Mouse (Mus musculus): ENCODE results near the gene Zc3h7b.
"Not testable (repeated sequence)": the region's sequence is repeated elsewhere in the genome, so short reads cannot be mapped to it uniquely, and the experiment has no call there.

The Zc3h7b gene

DNA sequence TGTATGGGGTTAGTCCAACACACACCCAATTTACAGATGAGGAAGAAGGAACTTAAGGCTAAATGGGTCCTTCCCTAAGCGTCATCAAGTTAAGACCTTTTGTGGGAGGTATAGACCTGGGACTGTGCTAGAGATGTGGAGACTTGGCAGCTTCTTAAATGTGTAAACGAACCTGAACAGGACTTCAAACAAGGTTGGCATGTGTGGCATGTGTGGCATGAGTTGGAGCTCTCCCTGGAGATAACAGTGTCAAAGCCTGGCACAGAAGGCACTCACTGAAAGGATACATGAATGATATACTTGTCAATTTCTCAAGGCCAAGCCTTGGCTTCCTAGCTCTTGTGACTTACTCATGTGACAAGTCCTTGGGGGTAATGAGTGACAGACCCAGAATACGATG, 5.6 kb upstream of the Zc3h7b start:
- no peak for DNase-seq (ENCODE audit: low spot score in 2 of 2)

- no peak for DNase-seq (ENCODE audit: low spot score in 2 of 2)
Measured at GRCm38 (mm10) chr15:81739924-81740323, 4.9 kb upstream of the Zc3h7b start.

GRCm38 (mm10) chr15:81742368-81742767, 2.5 kb upstream of the Zc3h7b start:
- not testable (repeated sequence) for DNase-seq (ENCODE audit: low spot score in 2 of 2)

DNA sequence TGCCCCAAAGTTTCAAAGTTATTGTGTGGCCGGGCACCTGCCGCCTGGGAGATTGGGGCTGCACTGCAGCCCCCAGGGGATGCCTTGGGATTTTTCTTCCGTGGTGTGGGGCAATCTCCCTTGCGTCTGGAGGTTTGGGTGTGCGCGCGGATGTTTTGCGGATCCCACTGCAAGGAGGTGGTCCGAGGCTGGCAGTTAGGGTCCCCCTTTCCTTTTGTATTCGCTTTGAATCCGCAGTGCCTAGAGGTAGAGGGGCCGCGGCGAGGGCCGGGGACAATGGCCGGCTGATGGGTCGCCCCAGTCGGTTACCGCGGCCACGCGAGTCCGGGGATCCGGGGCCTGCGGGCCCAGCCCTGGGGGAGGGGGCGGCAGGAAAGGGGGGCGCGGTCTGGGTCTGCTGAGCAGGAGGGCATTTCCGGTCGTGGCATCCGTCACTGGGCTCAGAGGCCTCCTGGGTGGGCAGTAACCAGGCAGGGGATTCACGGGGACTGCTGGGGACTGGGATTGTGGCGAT, 801 bp downstream of the Zc3h7b start:
- DNase-seq (ENCODE audit: low spot score in 2 of 2): peak; percentile 23 to 56

- DNase-seq (ENCODE audit: low spot score in 2 of 2): no peak
Measured at GRCm38 (mm10) chr15:81749742-81750141, 4.9 kb downstream of the Zc3h7b start.

DNA sequence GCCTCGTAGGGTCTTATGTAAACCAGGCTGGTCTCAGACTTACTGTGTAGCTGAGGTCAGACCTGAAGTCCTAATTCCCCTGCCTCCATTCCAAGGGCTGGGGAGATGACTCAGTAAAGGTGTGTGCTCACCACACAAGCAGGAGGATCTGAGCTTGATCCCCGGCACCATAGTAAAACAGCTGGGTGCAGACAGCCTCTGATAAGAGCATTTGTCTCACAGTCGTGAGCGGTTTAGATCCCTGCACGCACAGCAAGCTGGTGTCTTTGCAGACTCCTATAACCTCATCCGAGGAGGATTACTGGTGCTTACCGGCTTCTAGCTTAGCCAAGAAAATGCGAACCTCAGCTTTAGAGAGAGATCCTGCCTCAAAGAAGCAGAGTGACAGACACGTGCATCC, 8.8 kb downstream of the Zc3h7b start:
- no peak for DNase-seq (ENCODE audit: low spot score in 2 of 2)

DNA sequence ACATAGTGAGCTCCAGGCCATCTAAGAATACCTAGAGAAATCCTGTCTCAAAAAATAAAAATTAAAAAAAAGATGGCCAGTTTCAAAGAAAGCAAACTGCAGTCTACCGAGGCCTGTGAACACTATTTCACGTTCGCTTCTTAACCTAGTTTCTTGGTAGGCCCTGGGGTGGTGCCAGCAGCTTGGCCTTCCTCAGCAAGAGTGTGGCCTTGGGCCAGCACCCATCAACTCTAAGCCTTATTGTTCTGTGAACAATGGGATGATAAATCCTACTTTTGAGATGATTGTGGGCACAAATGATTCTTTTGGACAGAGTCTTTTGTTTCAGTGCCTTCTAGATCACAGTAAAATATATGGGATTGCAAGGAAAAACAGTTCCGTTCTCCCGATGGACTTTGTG, 13.8 kb downstream of the Zc3h7b start:
- DNase-seq (ENCODE audit: low spot score in 2 of 2): no peak

DNA sequence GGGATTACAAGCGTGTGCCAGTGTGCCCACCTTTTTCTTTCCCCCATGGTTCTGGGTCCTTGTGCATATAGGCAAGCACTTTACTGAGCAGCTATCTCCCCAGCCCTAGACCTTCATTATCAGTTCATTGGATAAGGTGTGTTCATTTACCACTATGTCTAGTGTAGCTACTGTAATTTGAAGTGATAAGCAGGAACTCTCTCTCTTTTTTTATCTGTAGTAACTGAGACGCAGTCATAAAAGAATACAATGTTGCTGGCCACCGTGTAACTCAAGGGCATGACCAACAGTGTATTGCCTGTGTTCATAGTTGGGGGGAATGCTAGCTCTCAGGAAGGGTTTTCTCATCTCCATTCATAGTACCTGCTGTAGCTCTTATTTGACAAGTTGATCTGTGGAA, 14.7 kb downstream of the Zc3h7b start:
- no peak for DNase-seq (ENCODE audit: low spot score in 2 of 2)

DNA sequence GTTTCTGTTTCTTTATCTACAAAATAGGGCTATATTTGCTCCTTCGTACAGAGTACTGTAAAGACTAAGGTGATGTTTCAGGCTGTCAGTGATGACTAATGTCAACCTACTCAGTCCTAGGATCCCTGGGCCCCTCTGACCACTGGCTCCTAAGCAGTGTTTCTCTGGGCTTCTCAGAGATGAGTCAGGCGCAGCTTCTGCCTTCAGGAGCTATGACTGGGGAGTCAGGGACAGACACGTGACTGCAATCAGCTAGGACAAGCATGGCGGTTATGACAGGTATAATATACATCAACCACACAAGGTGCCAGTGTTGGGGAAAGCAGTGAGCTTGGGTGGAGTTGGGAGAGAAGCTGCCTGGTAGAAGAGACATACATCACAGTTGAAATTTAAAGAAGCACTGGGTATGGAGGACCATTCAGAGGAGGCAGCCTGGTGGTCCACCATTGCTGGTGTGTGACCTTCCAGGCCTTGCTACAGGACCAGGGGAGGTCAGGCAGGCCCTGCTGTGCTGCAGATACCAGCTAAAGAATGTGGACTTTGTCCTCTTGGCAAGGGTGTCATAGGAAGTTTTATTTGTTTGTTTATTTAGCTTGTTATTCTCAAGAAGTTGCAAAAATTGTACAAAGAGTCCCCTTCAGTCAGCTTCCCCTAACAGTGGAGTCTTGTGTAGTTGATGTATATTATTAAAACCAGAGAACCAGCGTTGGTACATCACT, 15.7 kb downstream of the Zc3h7b start:
- no peak for DNase-seq (ENCODE audit: low spot score in 2 of 2)

DNA sequence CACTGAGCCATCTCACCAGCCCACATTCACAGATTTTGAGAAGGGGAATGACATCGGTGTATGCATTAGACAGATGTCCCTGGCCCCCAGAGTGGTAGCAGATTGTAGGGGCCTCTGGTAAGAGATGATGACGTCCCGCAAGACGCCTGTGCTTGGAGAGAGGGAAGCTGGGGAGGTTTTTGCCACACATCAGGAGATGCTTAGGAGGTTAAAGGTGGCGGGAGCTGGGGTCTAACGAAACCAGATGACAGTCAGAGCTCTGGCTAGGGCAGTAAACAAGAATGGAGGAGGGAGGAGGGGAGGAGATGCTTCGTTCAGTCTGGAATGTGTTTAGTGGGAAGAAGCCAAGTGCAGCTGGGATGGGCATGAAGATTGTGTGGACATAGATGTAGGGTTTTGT, 16.5 kb downstream of the Zc3h7b start:
- no peak for DNase-seq (ENCODE audit: low spot score in 2 of 2)

DNA sequence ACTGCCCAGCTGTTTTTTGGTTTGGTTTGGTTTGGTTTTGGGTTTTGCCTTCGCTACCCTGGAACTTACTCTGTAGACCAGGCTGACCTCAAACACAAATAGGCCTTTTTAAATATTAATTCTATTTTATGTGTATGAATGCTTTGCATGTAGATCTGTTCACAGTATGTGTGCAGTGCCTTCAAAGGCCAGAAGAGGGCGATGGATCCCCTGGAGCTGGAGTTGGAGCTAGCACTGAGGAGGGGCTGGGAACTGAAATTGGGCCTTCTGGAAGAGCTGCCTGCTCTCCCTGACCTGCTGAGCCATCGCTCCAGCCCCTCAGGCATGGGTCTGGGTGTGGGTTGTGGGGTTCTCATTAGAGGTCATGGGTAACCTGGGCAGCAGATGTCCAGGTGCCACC, 17.1 kb downstream of the Zc3h7b start:
- no peak for DNase-seq (ENCODE audit: low spot score in 2 of 2)

DNA sequence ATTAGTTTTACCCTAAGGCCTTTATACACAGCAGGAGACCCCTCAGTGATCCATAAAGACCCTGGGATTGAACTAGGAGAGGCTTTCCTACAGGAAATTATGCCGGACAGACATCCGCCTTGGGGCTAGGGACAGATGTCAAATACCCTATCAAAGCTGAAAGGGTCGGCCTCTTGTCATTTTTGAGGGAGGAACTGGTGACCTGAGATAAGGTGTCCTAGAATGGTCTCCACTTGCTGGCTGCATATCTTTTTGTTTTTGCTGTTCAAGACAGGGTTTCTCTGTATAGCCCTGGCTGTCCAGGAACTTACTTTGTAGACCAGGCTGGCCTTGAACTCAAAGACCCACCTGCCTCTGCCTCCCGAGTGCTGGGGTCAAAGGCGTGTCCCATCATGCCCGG, 19.7 kb downstream of the Zc3h7b start:
- DNase-seq (ENCODE audit: low spot score in 2 of 2): no peak

GRCm38 (mm10) chr15:81765651-81766050, 20.8 kb downstream of the Zc3h7b start:
- DNase-seq (ENCODE audit: low spot score in 2 of 2): no peak

- no peak for DNase-seq (ENCODE audit: low spot score in 2 of 2)
Measured at GRCm38 (mm10) chr15:81766439-81766838, 21.6 kb downstream of the Zc3h7b start.

- no peak for DNase-seq (ENCODE audit: low spot score in 2 of 2)
Measured at GRCm38 (mm10) chr15:81769037-81769436, 24.2 kb downstream of the Zc3h7b start.

GRCm38 (mm10) chr15:81772431-81773120, 27.7 kb downstream of the Zc3h7b start:
- no peak for DNase-seq (ENCODE audit: low spot score in 2 of 2)

GRCm38 (mm10) chr15:81774505-81775171, 29.8 kb downstream of the Zc3h7b start:
- no peak for DNase-seq (ENCODE audit: low spot score in 2 of 2)

GRCm38 (mm10) chr15:81776631-81777422, 32.0 kb downstream of the Zc3h7b start:
- DNase-seq (ENCODE audit: low spot score in 2 of 2): no peak

DNA sequence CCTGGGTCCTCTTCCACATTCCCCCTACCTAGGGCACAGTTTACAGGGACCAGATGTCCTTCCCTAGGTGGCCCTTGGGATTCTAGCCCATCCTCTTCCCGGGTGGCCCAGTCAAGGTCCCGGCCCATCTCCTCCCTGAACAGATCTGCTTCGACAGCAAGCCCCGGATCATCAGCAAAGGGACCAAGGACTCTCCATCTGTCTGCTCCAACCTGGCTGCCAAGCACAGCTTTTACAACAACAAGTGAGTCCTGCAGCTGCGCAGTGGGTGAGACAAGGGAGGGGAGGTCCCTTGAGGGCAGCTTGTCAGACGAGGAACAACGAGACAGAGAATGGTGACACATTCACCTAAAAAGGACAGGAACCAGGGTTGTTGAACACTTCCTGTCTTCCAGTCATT, 37.0 kb downstream of the Zc3h7b start:
- DNase-seq (ENCODE audit: low spot score in 2 of 2): peak in 1 of 2 experiments; percentile 46

- DNase-seq (ENCODE audit: low spot score in 2 of 2): no peak
Measured at GRCm38 (mm10) chr15:81784762-81785161, 39.9 kb downstream of the Zc3h7b start.

- no peak for DNase-seq (ENCODE audit: low spot score in 2 of 2)
Measured at GRCm38 (mm10) chr15:81785701-81786100, 40.8 kb downstream of the Zc3h7b start.

DNA sequence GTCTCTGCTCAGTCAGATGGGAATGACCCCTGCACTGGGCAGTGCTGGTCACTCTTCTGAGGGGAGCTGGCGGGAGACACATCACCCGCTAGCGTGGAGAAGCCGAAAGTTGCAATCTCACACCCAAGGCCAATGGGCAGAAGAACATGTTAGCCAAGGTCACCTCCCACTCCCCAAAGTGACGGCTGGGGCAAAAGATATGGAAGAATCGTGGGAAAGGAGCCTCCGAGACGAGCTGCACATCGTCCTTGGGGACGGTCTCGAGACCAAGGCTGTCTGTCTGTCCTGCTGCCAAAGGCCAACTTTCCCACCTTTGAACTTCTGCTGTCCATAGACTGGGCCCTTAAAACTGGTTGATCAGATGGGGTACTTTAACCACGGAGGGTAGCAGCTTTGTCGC, 42.7 kb downstream of the Zc3h7b start:
- DNase-seq (ENCODE audit: low spot score in 2 of 2): no peak

All from spleen, postnatal 14 days (tissue).